Mouse (Mus musculus): ENCODE results near the gene H2-Eb1.

DNA sequence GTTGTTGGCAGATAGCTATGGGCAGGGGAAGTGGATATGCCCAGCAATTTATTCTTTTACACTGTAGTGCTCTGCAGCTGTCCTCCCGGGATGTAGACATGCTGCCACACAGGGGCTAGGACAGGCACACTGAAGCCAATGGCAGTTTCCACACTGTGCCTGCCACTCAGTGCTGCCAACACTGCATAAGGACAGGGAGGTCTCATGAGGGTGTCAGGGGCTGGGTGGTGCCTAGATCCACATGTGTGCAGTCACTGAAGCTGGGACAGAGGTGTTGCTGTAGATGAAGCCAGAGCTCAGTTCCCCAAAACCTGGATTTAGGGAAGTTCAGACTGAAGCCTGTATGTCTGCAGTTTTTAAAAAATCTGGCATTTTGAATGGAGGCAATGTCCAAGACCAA lies 6.5 kb downstream of the H2-Eb1 start:
- no peak for TF ChIP-seq CTCF (IDR thresholded peaks at IDR 0.05; ENCODE audit: extremely low read depth, insufficient read length, insufficient replicate concordance, low read depth, low read length)
- TF ChIP-seq POLR2A (IDR thresholded peaks at IDR 0.05; ENCODE audit: low read depth, low read length) = no peak
